Mouse (Mus musculus) forebrain, embryonic 16.5 days (tissue): ENCODE results near the gene Adgrl3. TPM values are rescaled to one million over a fixed set of nuclear protein-coding genes. Genes with fewer than 3 reads are reported as not detected.

ENCODE experiments used
- ATAC-seq: fragments of 200-750 bp; cut with Nextera tagmentation; 2 replicates; pipeline ENCODE4 v1.8.0; 2017; ENCODE audit warnings: mild to moderate bottlenecking, moderate library complexity
- H3K27ac ChIP-seq: fragments of 300-500 bp; sonication (generic); 2 replicates; pipeline ENCODE4 v1.5.1; 2014; ENCODE audit warnings: low read length, control low read depth
- H3K27me3 ChIP-seq: fragments of 300-500 bp; sonication (generic); replicated peaks from 2 replicates; pipeline ENCODE4 v1.6.1; 2014; ENCODE audit warnings: low read length; ENCODE audit not compliant: control insufficient read depth, insufficient read depth
- H3K36me3 ChIP-seq: fragments of 300-500 bp; sonication (generic); 2 replicates; pipeline ENCODE4 v1.6.1; 2014; ENCODE audit not compliant: control insufficient read depth, insufficient read depth
- H3K4me1 ChIP-seq: fragments of 300-500 bp; sonication (generic); replicated peaks from 2 replicates; pipeline ENCODE4 v1.6.1; 2014; ENCODE audit warnings: low read length; ENCODE audit not compliant: control insufficient read depth, insufficient read depth
- H3K4me2 ChIP-seq: fragments of 300-500 bp; sonication (generic); 2 replicates; pipeline ENCODE4 v1.6.1; 2014; ENCODE audit warnings: mild to moderate bottlenecking, low read length, control low read depth
- H3K4me3 ChIP-seq: fragments of 300-500 bp; sonication (generic); replicated peaks from 2 replicates; pipeline ENCODE4 v1.5.1; 2014; ENCODE audit warnings: mild to moderate bottlenecking, low read length, control low read depth
- H3K9ac ChIP-seq: fragments of 300-500 bp; sonication (generic); replicated peaks from 2 replicates; pipeline ENCODE4 v1.6.1; 2014; ENCODE audit warnings: low read depth, low read length, control low read depth
- H3K9me3 ChIP-seq: fragments of 300-500 bp; sonication (generic); 2 replicates; pipeline ENCODE4 v1.6.1; 2016; ENCODE audit warnings: low read length; ENCODE audit not compliant: control insufficient read depth
- WGBS: fragments of 180-500 bp; shearing (Covaris S2); extraction: QIAGEN DNeasy Blood & Tissue Kit; methylation state at CpG from one replicate; pipeline ENCODE4 v1.1.7; 2014; 5-methylcytosine and 5-hydroxymethylcytosine counted together
- polyA plus RNA-seq: library from polyadenylated mRNA; unstranded; fragments of >200 nt; fragmentation: Nextera tagmentation; extraction: Ambion mirVana; gene quantifications from 2 replicates; pipeline ENCODE4 v1.2.1, GENCODE M21; 2015

The Adgrl3 gene
- polyA plus RNA-seq, 1 experiment from 2014 or later: 63.6 TPM

GRCm38 (mm10) chr5:81068173-81068572 is 48.2 kb downstream of the Adgrl3 start:
- Histone ChIP-seq H3K4me1 (no peaks in the 10 kb centered on the region), H3K9me3 (no peaks in the 10 kb centered on the region), H3K9ac (no peak overlapping the region), H3K4me2 (no peak overlapping the region), H3K27me3 (no peaks in the 10 kb centered on the region), H3K27ac (no peak overlapping the region), H3K36me3 (no peaks in the 10 kb centered on the region), H3K4me3 (no peak overlapping the region)
- ATAC-seq: no peak
- 82% methylated on average over 6 of the region's 6 CpGs for WGBS

- no peak overlapping the region for H3K27ac ChIP-seq
- no peaks in the 10 kb centered on the region for H3K36me3 ChIP-seq
- ATAC-seq: no peak
- 71% methylated on average over 4 of the region's 4 CpGs for WGBS
- H3K4me2 ChIP-seq: no peak overlapping the region
- H3K4me3 ChIP-seq: no peak overlapping the region
- no peak overlapping the region for H3K9ac ChIP-seq
- no peaks in the 10 kb centered on the region for H3K4me1 ChIP-seq
- no peaks in the 10 kb centered on the region for H3K9me3 ChIP-seq
- no peaks in the 10 kb centered on the region for H3K27me3 ChIP-seq
Measured at GRCm38 (mm10) chr5:81068839-81069238, 48.9 kb downstream of the Adgrl3 start.

GRCm38 (mm10) chr5:81072888-81073287 is 53.0 kb downstream of the Adgrl3 start:
- H3K36me3 ChIP-seq: no peaks in the 10 kb centered on the region
- H3K27me3 ChIP-seq: no peaks in the 10 kb centered on the region

GRCm38 (mm10) chr5:81073875-81074274 is 53.9 kb downstream of the Adgrl3 start:
- no peak overlapping the region for H3K4me3 ChIP-seq
- no peaks in the 10 kb centered on the region for H3K9me3 ChIP-seq
- no peak overlapping the region for H3K9ac ChIP-seq
- no peak overlapping the region for H3K27ac ChIP-seq
- WGBS: 76% methylated on average over 1 of the region's 1 CpGs
- H3K4me2 ChIP-seq: no peak overlapping the region
- 0 out of 2 replicates have a peak, but pooled peaks cover 3% of the 10 kb centered on the region for H3K4me1 ChIP-seq
- no peaks in the 10 kb centered on the region for H3K36me3 ChIP-seq
- H3K27me3 ChIP-seq: no peaks in the 10 kb centered on the region
- ATAC-seq: no peak

More at GRCm38 (mm10) chr5:81072888-81073287, 53.0 kb downstream of the Adgrl3 start:
- no peak for ATAC-seq
- no peak overlapping the region for H3K9ac ChIP-seq
- H3K4me3 ChIP-seq: no peak overlapping the region
- no peak overlapping the region for H3K4me2 ChIP-seq
- WGBS: 80% methylated on average over 5 of the region's 5 CpGs
- 0 out of 2 replicates have a peak, but pooled peaks cover 3% of the 10 kb centered on the region for H3K4me1 ChIP-seq
- no peaks in the 10 kb centered on the region for H3K9me3 ChIP-seq
- no peak overlapping the region for H3K27ac ChIP-seq

GRCm38 (mm10) chr5:81076377-81076776 is 56.4 kb downstream of the Adgrl3 start:
- Histone ChIP-seq H3K27me3 (no peaks in the 10 kb centered on the region), H3K27ac (no peak overlapping the region), H3K9me3 (no peaks in the 10 kb centered on the region), H3K4me1 (0 out of 2 replicates have a peak, but pooled peaks cover 3% of the 10 kb centered on the region), H3K36me3 (no peaks in the 10 kb centered on the region), H3K4me3 (no peak overlapping the region), H3K4me2 (no peak overlapping the region), H3K9ac (no peak overlapping the region)
- WGBS: 76% methylated on average over 5 of the region's 5 CpGs
- ATAC-seq: no peak

GRCm38 (mm10) chr5:81077031-81077430 is 57.1 kb downstream of the Adgrl3 start:
- no peak for ATAC-seq
- H3K27me3 ChIP-seq: no peaks in the 10 kb centered on the region
- H3K27ac ChIP-seq: no peak overlapping the region
- H3K4me1 ChIP-seq: 0 out of 2 replicates have a peak, but pooled peaks cover 3% of the 10 kb centered on the region
- 88% methylated on average over 7 of the region's 7 CpGs for WGBS
- no peak overlapping the region for H3K4me2 ChIP-seq
- H3K4me3 ChIP-seq: no peak overlapping the region
- H3K9me3 ChIP-seq: no peaks in the 10 kb centered on the region
- no peaks in the 10 kb centered on the region for H3K36me3 ChIP-seq
- no peak overlapping the region for H3K9ac ChIP-seq

GRCm38 (mm10) chr5:81077990-81078389 is 58.1 kb downstream of the Adgrl3 start:
- ATAC-seq: no peak
- H3K9ac ChIP-seq: no peak overlapping the region
- 89% methylated on average over 1 of the region's 1 CpGs for WGBS
- no peak overlapping the region for H3K4me2 ChIP-seq
- H3K4me1 ChIP-seq: 0 out of 2 replicates have a peak, but pooled peaks cover 3% of the 10 kb centered on the region
- no peak overlapping the region for H3K27ac ChIP-seq
- no peaks in the 10 kb centered on the region for H3K9me3 ChIP-seq
- H3K36me3 ChIP-seq: no peaks in the 10 kb centered on the region
- no peak overlapping the region for H3K4me3 ChIP-seq
- no peaks in the 10 kb centered on the region for H3K27me3 ChIP-seq

GRCm38 (mm10) chr5:81083698-81084360 is 63.9 kb downstream of the Adgrl3 start:
- H3K4me1 ChIP-seq: peaks cover 6% of the 10 kb centered on the region
- H3K27ac ChIP-seq: no peak overlapping the region
- H3K9ac ChIP-seq: no peak overlapping the region
- 0 out of 2 replicates have a peak, but pooled peaks have one; percentile 36 for ATAC-seq
- H3K27me3 ChIP-seq: no peaks in the 10 kb centered on the region
- no peak overlapping the region for H3K4me3 ChIP-seq
- WGBS: 70% methylated on average over 5 of the region's 5 CpGs
- H3K4me2 ChIP-seq: no peak overlapping the region
- no peaks in the 10 kb centered on the region for H3K36me3 ChIP-seq
- H3K9me3 ChIP-seq: no peaks in the 10 kb centered on the region

- 9% methylated on average over 4 of the region's 4 CpGs for WGBS
- Histone ChIP-seq H3K4me3 (no peak overlapping the region), H3K4me1 (peaks cover 6% of the 10 kb centered on the region), H3K4me2 (no peak overlapping the region), H3K27me3 (no peaks in the 10 kb centered on the region), H3K9me3 (no peaks in the 10 kb centered on the region), H3K27ac (no peak overlapping the region), H3K9ac (no peak overlapping the region), H3K36me3 (no peaks in the 10 kb centered on the region)
- no peak for ATAC-seq
Measured at GRCm38 (mm10) chr5:81085152-81085551, 65.2 kb downstream of the Adgrl3 start.
